Mouse (Mus musculus): ENCODE measurements around the gene Reep6.
"Not testable (repeated sequence)": the region's sequence is repeated elsewhere in the genome, so short reads cannot be mapped to it uniquely, and the experiment has no call there.

The Reep6 gene

DNA sequence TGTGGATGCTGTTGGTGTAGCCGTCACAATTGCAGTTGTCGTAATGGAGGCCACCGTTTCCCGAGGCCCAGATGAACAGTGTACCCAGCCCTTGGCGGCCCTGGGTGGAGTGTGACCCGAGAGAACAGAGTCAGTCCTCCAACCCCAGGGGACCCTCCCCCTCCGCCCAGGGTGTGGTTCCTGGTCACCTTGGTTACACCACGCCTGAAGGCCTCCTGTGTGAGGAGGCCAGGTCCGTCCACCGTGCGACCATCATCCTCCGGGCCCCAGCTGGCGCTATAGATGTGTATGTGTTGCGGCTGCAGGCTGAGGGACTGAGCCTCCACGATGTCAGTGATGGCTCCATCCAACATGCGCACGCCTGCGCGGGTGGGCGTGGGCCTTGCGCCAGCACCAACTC is 4.7 kb upstream of the Reep6 start:
- no peak for DNase-seq (ENCODE audit: low spot score in 2 of 2)

DNA sequence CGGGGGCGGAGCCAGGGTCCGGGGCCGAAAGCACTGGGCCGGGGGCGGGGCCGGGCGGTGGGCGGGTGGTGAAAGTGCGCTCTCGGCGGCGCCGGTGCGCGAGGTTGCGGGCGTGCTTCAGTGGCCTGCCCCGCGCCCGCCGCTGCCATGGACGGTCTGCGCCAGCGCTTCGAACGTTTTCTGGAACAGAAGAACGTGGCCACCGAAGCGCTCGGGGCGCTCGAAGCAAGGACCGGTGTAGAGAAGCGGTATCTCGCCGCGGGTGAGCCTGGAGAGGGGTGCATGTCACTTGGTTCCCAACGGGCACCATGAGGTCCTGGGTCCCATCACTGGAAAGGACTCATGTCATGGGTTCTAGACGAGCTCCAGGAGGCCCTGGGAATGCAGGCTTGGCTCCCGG is 331 bp downstream of the Reep6 start:
- DNase-seq (ENCODE audit: low spot score in 2 of 2), result no peak

DNA sequence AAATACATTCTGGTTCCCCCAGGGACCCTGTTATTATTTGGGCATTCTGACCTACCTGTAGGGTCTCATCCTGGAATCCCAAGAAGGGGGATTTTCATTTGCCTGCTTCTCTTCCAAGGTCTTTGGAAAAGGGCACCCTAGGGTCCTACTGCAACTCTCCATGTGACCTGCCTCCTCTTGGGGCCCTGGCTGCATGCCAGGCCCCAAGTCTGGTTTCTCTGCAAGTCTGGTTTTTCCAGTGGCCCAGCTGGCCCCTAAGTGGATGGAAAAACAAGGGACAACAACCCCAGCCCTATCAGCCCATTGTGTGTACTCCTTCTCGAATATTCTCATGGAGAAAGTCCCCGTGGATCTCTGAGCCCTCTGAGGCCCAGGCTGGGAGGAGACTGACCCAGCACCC is 1.1 kb downstream of the Reep6 start:
- DNase-seq (ENCODE audit: low spot score in 2 of 2), result no peak

DNA sequence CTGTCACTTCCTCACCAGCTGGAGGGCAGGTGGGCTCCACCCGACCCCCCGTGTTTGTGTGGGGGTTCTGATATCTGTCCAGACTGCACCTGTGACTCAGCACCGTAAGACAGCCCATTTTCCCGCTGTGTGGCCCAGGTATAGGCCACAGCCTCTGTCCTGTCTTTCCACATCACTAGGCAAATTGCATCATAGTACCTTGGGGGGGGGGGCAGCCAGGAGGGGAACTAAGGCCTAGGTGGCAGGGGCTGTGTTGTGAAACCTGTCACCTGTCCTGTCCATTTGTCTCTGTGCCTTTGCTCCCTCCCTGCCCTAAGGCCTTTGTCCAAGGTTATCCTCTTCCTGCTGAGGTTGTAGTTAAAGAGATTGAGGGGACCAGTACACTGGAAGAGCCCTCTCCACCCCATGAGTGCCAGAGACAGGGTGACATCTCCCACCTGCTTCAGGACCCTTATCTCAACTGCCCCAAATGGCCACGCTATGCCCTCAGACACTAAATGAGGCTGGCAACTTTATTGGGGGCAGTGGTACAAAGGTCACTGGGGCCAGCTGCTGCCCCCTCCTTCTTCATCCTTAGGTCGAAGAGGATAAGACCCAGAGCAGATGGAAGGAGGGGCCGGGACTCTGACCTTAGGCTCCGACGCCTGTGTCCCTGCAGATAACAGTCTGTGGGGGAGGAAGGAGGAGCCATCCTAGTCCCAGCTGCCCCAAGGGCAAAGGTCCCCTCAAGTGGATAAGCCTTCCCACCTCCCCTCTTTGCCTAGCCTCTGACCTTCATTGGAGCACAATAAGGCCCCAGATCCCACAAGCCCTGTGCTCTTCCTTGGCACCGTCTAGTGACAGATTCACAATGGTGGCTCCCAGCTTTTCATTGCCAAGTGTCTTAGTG is 2.1 kb downstream of the Reep6 start:
- no peak for DNase-seq (ENCODE audit: low spot score in 2 of 2)

DNA sequence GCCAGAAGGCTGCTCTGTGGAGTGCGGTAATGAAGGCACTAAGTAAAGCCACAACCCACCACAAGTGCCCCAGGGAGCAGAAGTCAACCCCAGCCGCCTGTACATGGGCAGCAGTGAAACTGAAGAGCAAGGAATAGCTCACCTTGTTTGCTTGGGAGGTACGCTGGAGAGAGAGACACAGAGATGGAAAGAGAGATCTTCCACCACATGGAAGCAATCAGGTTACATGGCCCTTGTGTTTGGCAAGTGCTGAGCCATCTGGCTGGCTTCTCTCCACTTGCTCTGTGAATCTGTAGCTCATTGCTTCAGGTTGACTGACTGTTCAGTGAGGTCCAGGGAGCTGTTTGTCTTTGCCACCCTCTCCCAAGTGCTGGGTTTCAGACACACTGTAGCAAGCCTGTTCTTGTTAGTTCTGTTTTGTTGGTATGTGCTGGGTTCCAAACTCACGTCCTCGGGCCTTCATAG is 2.8 kb downstream of the Reep6 start:
- no peak for DNase-seq (ENCODE audit: low spot score in 2 of 2)

DNA sequence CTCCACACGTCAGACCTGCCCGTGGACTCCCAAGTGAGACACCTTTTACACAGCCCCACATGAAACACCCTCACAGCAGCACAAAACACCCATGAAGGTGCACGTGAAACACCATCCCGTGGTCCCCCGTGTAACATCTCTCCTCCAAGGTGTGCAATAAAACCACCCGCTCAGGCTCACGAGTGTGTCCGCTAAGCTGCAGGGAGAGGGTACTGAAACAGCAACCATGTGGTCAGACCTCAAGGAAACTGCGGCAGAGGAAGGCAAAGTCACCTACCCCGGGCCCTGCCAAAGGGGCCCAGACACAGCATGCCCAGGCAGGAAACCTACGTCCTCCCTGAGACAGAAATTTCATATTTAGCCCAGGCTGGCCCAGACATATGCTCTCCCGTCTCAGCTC is 6.5 kb downstream of the Reep6 start:
- DNase-seq (ENCODE audit: low spot score in 2 of 2), result peak in 1 of 2 experiments; percentile 33

DNA sequence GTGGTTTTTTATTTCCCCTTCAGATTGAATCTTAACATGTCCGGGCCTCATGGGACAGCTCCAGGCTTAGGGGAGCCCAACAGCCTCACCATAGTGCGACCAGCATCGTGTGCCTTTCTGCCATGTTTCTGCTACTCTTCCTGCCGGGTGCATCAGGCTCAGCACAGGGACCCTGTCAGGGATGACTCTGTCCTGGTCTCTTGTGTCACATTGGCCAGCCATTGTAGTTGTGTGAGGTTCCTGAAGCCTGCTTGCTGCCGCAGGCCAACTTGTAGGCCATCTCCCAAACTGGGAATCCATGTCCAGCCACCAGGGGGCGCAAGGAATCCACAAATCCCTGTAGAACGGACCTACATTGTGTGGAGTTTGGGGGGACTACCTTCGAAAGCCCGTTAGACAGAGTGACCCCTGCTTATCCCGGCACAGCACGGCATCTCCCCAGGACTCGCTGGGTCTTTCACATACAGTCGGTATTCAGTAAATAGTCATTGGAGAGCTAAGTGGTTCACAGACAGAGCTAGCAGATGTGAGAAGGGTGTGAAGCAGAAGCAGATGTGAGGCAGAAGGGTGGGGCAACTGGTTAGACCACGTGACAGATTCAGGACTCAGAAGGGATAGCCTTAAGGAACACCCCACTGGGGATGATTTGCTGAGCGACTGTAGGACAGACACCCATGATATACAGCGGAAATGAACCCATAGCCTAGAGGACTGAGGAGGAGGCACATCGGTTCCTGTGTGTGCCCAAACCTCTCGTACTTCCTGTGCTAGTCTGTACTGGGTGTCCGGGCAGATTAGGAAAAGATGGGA is 10.4 kb downstream of the Reep6 start:
- peak; percentile 75 to 83 for DNase-seq (ENCODE audit: low spot score in 2 of 2)

DNA sequence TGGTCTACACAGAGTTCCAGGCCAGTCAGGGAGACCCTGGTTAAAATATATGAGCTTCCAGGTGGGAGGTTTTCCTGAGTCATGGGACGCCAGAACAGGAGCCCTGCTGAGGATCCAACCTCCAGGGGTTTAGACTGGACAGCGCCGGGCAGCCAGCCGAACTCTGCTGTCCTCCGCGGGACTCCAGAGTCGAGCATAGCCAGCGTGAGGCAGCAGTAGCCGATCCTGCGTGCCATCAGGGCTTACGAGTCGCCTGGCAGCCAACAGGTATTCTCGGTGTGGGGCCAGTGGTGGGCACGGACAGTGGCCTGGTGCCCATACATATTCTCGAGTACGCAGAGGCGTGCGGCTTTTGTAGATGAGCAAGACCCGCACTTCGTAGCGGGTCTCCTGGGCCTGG is 11.3 kb downstream of the Reep6 start:
- DNase-seq (ENCODE audit: low spot score in 2 of 2), result no peak

DNA sequence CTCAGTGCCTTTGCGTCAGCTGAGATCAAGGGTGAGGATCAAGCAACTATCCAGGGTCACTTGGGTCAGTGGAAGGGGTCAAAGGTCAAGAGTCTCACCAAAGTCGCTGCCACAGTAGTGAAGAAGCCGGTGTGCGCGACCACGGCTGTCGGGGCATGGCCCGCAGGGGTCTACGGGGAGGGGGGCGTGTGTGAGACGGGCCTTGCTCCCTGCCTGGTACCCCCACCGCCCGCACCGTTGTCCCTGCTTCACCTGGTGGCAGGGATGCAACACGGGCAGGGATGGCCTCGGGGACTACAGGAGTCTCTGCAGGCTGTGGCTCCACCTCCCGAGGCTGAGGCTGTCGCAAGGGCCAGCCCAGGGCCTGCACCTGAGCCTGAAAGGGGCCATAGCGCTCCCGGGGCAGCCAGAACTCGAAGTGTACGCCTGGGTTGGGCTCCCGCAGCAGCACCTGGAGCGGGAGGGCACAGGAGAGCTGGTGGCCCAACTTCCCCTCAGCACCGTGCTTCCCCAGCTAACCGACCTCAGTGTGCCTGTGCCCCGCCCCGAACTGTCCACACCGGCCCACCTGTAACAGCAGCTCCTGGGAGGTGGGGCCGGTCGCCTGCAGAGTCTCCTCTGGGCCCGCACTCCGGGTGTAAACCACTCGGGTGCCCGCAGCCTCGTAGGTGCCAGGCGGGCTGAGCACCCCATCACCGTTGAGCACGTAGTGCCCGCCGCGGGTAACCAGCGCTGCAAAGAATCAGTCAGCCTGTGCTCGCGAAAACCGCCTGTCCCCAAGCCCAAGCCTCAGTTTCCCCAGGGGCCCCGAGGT is 11.9 kb downstream of the Reep6 start:
- DNase-seq (ENCODE audit: low spot score in 2 of 2), result no peak

DNA sequence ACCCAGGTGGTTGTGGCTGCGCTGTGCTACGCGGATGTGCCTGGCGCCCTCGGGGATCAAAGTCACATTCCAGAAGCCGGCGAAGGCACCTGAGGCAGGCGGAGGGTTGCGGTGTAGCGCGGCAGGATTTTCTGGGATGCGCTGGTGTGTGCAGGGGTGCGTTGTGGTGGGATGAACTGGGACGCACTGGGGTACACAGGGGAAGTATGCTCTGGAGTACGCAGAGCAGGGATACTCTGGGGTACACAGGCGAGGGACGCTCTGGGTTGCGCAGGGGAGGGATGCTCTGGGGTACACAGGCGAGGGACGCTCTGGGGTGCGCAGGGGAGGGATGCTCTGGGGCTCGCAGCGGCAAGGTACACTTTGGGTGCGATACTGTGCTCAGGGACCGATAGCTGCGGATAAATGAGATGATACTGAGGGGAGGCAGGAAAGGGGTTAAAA is 12.6 kb downstream of the Reep6 start:
- DNase-seq (ENCODE audit: low spot score in 2 of 2), result no peak

DNA sequence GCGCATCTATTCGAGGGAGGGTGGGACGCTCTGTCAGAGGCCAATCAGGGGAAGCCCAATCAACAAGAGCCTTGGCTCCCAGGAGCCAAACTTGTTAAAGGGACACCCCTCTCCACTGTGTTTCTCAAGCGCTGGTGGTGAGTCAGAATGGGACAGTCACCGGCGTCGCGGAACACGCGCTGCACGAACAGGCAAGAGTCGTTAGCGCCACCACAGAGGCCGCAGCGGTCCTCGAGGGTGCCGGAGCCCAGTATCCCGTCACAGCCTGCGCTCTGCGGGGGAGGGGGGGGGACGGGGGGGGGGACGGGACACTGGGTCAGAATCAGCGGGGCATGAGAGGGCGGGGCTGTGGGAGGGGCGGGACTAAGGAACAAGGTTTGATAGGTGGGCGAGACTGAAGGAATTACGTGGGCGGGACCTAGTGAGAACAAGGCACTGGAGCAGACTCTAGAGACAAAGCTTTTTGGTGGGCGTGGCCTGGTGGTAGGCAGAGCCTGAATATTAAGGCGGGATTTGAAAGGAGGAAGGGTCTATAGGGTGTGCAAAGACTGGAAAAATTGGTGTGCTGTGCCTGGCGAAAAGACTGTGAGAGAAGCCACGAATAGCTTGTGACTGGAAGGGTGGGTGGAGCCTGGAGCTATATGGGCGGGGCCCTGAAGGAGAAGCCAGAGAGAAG is 13.1 kb downstream of the Reep6 start:
- DNase-seq (ENCODE audit: low spot score in 2 of 2), result peak; percentile 76 to 81

DNA sequence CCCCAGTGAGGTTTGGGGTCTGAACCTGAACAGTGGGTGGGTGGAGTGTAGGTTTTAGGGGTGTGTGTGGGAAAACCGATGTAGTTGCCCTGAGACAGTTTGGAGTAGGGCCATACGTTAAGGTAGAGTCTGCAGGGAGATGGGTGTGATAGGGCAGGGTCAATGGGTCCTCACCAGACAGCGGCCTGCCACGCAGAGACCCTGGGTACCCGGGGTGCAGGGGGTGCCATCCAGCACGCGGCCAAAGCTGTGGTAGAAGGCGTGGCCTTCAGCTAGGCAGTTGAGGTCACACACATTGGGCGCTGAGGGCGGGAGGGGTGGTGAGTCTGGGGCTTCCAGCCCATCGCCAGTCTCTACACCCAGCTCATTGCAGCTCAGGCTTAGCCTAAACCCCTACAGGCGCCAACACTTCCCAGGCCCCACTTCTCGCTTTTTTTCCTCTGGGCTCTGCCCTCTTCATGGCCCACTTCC is 13.7 kb downstream of the Reep6 start:
- no peak for DNase-seq (ENCODE audit: low spot score in 2 of 2)

DNA sequence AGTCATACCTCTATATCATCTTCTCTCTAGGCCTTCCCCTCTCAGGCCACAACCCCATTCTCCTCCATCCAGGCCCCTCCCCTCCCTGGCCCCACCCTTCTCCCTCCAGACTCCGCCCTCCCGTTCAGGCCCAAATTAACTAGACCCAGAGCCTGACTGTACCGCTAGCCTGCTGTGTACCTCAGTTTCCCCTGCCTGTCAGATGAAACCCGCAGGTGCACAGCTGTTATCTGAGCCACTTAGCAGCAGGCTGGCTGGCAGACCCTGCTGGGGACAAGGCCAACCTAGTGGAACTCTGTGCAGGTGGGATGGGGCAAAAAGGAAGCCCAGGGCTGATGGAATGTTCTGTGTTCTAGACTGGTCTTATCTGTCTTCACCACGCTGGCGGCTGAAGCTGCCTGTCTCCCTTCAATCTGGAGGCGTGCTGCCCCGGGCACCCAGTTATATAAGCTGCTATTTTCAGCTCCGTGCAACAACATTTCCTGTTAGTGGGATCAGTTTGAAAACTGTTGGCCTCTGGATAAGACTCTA is 14.4 kb downstream of the Reep6 start:
- no peak for DNase-seq (ENCODE audit: low spot score in 2 of 2)

DNA sequence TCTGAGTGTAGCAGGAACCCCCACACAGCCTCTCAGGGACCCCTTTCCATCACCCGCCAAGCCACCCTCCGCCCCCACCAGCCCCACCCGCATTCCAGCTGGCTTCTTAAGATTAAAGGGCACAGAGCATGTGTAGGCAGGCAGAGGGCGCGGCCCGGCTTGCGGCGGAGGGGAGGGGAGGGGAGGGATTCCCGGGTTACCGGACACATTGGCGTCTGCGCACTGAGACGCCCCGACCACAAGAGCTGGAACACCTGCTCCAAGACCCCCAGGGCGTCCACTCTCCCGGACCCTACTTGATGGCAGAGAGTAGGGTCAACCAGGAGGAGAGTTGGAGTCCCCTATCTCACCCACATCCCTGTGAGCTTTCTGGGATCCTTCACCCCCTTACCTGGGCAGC is 15.4 kb downstream of the Reep6 start:
- DNase-seq (ENCODE audit: low spot score in 2 of 2), result no peak

DNA sequence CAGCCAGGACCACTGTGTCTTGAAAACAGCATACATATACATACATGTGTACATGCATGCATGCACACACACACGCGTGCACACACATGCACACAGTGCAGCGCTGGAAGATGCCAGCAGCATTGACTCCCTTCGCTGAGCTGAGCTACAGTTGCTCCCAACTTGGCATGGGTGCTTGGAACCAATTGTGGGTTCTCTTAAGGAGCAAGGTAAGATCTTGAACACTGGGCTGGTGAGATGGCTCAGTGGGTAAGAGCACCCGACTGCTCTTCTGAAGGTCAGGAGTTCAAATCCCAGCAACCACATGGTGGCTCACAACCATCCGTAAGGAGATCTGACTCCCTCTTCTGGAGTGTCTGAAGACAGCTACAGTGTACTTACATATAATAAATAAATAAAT is 16.2 kb downstream of the Reep6 start:
- DNase-seq (ENCODE audit: low spot score in 2 of 2), result not testable (repeated sequence)

DNA sequence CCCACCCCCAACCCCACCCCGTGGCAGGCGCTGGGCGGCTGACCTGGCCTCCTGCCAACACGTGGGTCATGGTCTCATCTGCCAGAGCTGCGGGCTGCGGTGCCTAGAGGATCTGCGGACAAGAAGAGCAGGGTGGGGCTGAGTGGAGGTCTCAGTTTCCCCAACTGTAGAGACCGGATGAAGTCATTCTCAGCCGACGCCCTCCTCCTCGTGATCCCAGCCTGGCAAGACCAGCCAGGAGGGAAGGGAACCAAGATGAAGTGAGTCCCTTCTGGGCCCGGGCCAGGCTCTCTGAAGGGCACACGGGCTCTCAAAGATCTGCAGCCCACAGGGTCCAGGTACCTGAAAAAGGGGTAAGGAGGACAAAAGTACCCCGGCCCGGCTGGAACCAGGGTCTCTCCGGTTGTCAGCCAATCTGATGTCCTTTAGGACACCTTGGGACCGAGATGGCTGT is 17.8 kb downstream of the Reep6 start:
- DNase-seq (ENCODE audit: low spot score in 2 of 2), result no peak

DNA sequence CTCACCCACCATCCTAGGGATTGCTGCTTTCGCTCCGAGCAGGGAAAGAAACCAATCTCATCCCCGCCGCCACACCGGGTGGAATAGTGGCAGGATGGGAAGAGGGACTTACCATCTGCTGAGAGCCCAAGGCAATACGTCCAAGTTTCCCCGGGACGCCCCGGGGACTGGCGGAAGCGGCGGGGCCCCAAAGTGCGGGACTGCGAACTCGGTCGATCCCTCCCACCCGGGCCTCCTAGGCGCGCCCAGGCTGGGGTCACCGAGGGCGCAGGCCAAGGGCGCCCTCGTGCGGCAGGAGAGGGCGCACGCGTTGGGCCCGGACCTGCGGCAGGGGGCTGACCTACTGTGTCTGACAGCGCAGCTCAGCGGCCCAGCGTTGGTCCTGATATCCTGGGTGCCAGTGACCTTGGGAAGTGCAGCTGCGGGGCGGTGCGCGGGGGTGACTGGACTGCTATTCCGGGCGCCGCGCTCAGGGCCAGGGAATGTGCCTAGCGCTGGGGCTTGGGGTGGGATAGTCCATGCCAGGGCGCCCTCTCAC is 18.6 kb downstream of the Reep6 start, which contains the start of gene Adamtsl5:
Gene Adamtsl5 (minus strand): TSS at position 169 of the 538 bp plus-strand sequence.
- DNase-seq (ENCODE audit: low spot score in 2 of 2), result peak; percentile 38 to 69

DNA sequence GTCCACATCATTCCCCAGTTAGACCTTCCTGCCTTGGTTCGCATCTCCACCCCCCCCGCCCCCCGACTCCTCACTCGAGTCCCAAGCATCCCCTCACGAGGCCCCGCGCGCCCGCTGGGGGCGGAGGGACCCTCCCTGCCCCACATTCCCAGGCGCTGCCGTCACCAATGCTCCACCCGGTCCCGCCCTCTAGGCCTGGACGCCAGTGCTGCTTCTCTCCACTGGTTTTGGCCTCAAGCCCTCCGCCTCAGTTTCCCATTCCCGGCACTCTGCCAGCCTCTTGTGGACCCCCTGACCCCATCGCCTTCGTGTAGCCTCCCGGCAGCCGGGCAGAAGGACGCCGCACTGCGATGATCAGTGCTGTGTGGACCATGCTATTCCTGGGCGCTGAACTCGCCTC is 19.2 kb downstream of the Reep6 start:
- DNase-seq (ENCODE audit: low spot score in 2 of 2), result no peak

DNA sequence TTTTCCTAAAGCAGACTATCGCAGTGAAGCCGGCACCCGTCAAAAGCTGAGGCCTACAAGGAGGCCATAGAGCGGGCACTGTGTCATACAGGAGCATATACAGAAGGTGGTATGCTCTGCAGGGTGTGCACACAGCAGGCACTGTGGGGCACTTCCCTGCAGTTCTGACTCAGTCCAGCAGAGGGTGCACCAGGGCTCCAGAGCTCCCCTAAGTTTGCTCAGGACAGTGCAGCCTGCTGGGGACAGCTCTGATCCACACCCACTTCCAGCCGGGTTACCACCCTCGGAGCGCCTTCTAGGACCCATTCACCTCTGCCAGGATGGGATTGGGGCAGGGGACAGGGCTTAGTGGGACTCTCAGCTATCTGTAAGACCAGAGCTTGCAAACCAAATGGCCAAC is 20.5 kb downstream of the Reep6 start:
- DNase-seq (ENCODE audit: low spot score in 2 of 2), result peak; percentile 74 to 84

DNA sequence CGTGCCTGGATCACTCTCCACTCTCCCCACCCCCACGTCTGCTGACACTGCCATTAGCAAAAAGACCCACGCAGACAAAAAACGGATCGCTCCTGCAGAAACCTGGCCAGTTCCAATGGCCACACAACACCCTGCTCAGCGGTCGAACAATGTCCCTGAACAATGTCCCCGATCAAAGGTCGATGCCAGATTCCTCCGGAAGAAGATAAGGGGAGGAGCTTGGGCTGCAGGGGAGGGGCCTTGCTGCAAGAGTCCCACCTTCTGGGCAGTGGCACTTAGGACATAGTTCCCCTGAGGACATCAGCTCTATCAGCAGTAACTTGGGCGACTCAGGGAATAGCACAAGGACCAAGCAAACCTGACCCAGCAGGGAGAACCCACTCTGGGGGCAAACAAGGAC is 22.1 kb downstream of the Reep6 start:
- DNase-seq (ENCODE audit: low spot score in 2 of 2), result no peak
